Mouse (Mus musculus) kidney, embryonic 14.5 days (tissue): ENCODE measurements around the gene Efna5. TPM values are rescaled to one million over a fixed set of nuclear protein-coding genes. Genes with fewer than 3 reads are reported as not detected.

Experiments
- ATAC-seq: fragments of 200-750 bp; cut with Nextera tagmentation; 2 replicates; pipeline ENCODE4 v1.8.0; 2017; ENCODE audit warnings: moderate number of reproducible peaks, mild to moderate bottlenecking, moderate TSS enrichment, moderate library complexity; ENCODE audit not compliant: low FRiP score, low TSS enrichment
- H3K27ac ChIP-seq: fragments of 300-500 bp; sonication (generic); 2 replicates; pipeline ENCODE4 v1.5.1; 2014; ENCODE audit warnings: low read depth, mild to moderate bottlenecking, low read length, moderate library complexity, mixed read lengths
- H3K27me3 ChIP-seq: fragments of 300-500 bp; sonication (generic); 2 replicates; pipeline ENCODE4 v1.6.1; 2014; ENCODE audit warnings: mild to moderate bottlenecking, low read length; ENCODE audit not compliant: control insufficient read depth, insufficient read depth
- H3K36me3 ChIP-seq: fragments of 300-500 bp; sonication (generic); 2 replicates; pipeline ENCODE4 v1.6.1; 2014; ENCODE audit warnings: low read length, mixed read lengths; ENCODE audit not compliant: control insufficient read depth, insufficient read depth
- H3K4me1 ChIP-seq: fragments of 300-500 bp; sonication (generic); 2 replicates; pipeline ENCODE4 v1.6.1; 2014; ENCODE audit warnings: low read length, mixed read lengths; ENCODE audit not compliant: control insufficient read depth, insufficient read depth
- H3K4me2 ChIP-seq: fragments of 300-500 bp; sonication (generic); replicated peaks from 2 replicates; pipeline ENCODE4 v1.6.1; 2014; ENCODE audit warnings: low read depth, mild to moderate bottlenecking, low read length
- H3K4me3 ChIP-seq: fragments of 300-500 bp; sonication (generic); 2 replicates; pipeline ENCODE4 v1.5.1; 2014; ENCODE audit warnings: mild to moderate bottlenecking, low read length
- H3K9ac ChIP-seq: fragments of 300-500 bp; sonication (generic); 2 replicates; pipeline ENCODE4 v1.6.1; 2014; ENCODE audit warnings: low read depth, mild to moderate bottlenecking, low read length, moderate library complexity
- H3K9me3 ChIP-seq: fragments of 300-500 bp; sonication (generic); 2 replicates; pipeline ENCODE4 v1.6.1; 2016; ENCODE audit warnings: low read length; ENCODE audit not compliant: control insufficient read depth
- WGBS: fragments of 180-500 bp; shearing (Covaris S2); extraction: QIAGEN DNeasy Blood & Tissue Kit; methylation state at CpG from one replicate; pipeline ENCODE4 v1.1.7; 2014; 5-methylcytosine and 5-hydroxymethylcytosine counted together
- polyA plus RNA-seq: library from polyadenylated mRNA; unstranded; fragments of >200 nt; fragmentation: Nextera tagmentation; extraction: Ambion mirVana; gene quantifications from 2 replicates; pipeline ENCODE4 v1.2.1, GENCODE M21; 2014

Efna5 gene
- polyA plus RNA-seq, 1 experiment from 2014 or later = 36.4 TPM

GRCm38 (mm10) chr17:62614708-62615107, 266.4 kb downstream of the Efna5 start:
- Histone ChIP-seq H3K9me3 (no peaks in the 10 kb centered on the region), H3K36me3 (no peaks in the 10 kb centered on the region), H3K27me3 (no peaks in the 10 kb centered on the region), H3K4me3 (no peak overlapping the region), H3K9ac (no peak overlapping the region), H3K4me2 (no peak overlapping the region), H3K4me1 (no peaks in the 10 kb centered on the region; the same call in 1 of the 2 replicates), H3K27ac (no peak overlapping the region)
- WGBS = 57% methylated on average over 6 of the region's 6 CpGs
- ATAC-seq = no peak

- Histone ChIP-seq H3K4me1 (no peaks in the 10 kb centered on the region; the same call in 1 of the 2 replicates), H3K4me3 (no peak overlapping the region), H3K9me3 (no peaks in the 10 kb centered on the region), H3K27ac (no peak overlapping the region), H3K27me3 (no peaks in the 10 kb centered on the region), H3K36me3 (no peaks in the 10 kb centered on the region), H3K4me2 (no peak overlapping the region), H3K9ac (no peak overlapping the region)
- 54% methylated on average over 8 of the region's 8 CpGs for WGBS
- ATAC-seq = no peak
These were observed 266.9 kb downstream of the Efna5 start for GRCm38 (mm10) chr17:62614237-62614636.

DNA sequence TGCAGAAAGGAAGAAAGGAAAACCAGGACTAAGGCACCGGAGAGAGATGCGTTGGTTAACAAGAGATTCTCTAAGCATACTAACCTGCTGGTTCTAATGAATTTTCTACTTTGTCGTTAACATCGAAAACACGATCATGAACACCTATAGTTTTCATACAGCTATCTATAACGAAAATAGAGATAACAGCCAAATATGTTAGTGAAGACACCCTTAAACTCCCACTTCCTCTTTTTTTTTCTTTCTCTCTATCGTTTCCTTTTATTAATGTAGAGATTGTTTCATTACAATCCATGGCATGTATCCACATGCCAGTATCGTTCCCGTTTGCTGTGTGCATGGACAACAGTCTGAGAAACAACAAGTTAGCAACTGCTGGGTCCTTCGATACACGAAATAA, 267.9 kb downstream of the Efna5 start:
- H3K4me3 ChIP-seq = no peak overlapping the region
- no peaks in the 10 kb centered on the region for H3K36me3 ChIP-seq
- no peaks in the 10 kb centered on the region for H3K9me3 ChIP-seq
- no peak overlapping the region for H3K27ac ChIP-seq
- no peaks in the 10 kb centered on the region; the same call in 1 of the 2 replicates for H3K4me1 ChIP-seq
- WGBS = 94% methylated on average over 11 of the region's 11 CpGs
- no peaks in the 10 kb centered on the region for H3K27me3 ChIP-seq
- no peak overlapping the region for H3K9ac ChIP-seq
- ATAC-seq = no peak
- H3K4me2 ChIP-seq = no peak overlapping the region

DNA sequence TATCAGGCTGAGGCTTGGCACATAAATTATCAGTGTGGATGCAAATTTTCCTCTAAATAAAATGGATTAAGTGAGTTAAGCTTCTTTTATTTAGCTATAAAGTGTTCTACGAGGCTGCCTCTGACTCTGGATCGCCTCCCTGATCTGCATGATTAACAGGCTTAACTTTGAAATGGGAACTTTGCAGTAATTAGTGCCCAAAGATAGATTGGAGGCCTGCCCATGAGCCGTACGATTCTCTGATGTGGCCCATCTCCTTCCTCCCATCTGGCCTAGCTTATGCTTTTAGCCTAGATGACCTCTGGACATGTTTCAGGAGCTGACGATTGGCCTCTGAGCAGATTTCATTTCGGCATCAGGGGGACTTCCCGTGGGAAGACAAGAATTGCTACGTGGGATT, 273.0 kb downstream of the Efna5 start:
- Histone ChIP-seq H3K9me3 (no peaks in the 10 kb centered on the region), H3K4me1 (no peaks in the 10 kb centered on the region), H3K27me3 (no peaks in the 10 kb centered on the region), H3K9ac (no peak overlapping the region), H3K27ac (no peak overlapping the region), H3K4me2 (no peak overlapping the region), H3K36me3 (no peaks in the 10 kb centered on the region; the same call in 1 of the 2 replicates), H3K4me3 (no peak overlapping the region)
- ATAC-seq = no peak
- WGBS = 37% methylated on average over 8 of the region's 8 CpGs

GRCm38 (mm10) chr17:62607304-62607914, 273.7 kb downstream of the Efna5 start:
- 90% methylated on average over 18 of the region's 18 CpGs for WGBS
- Histone ChIP-seq H3K36me3 (no peaks in the 10 kb centered on the region; the same call in 1 of the 2 replicates), H3K27me3 (no peaks in the 10 kb centered on the region), H3K9ac (no peak overlapping the region), H3K27ac (no peak overlapping the region), H3K9me3 (no peaks in the 10 kb centered on the region), H3K4me2 (no peak overlapping the region), H3K4me1 (no peaks in the 10 kb centered on the region), H3K4me3 (no peak overlapping the region)
- ATAC-seq = no peak

GRCm38 (mm10) chr17:62606681-62607080, 274.4 kb downstream of the Efna5 start:
- Histone ChIP-seq H3K4me3 (no peak overlapping the region), H3K36me3 (no peaks in the 10 kb centered on the region; the same call in 1 of the 2 replicates), H3K4me2 (no peak overlapping the region), H3K4me1 (no peaks in the 10 kb centered on the region), H3K27me3 (no peaks in the 10 kb centered on the region), H3K27ac (no peak overlapping the region), H3K9me3 (no peaks in the 10 kb centered on the region), H3K9ac (no peak overlapping the region)
- 90% methylated on average over 6 of the region's 6 CpGs for WGBS
- ATAC-seq = no peak

DNA sequence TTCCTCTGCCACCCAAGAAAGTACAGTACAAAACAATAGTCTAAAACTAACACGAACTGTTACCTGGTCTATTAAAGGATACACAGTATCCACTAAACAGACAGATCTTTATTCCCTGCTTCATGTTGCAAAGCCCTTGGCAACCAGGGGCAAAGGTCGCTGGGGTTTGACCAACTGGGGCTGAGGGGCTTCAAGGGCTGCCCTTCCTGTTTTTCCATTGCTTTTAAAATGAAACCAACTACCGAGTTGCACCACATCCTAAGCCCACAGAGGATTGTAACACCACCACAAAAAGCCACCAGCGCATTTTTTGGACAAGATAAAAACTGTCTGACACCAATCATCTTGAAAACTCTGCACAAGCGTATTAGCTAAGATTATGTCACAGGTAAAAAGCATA, 276.8 kb downstream of the Efna5 start:
- ATAC-seq = no peak
- 69% methylated on average over 5 of the region's 5 CpGs for WGBS
- H3K36me3 ChIP-seq = no peaks in the 10 kb centered on the region; the same call in 1 of the 2 replicates

DNA sequence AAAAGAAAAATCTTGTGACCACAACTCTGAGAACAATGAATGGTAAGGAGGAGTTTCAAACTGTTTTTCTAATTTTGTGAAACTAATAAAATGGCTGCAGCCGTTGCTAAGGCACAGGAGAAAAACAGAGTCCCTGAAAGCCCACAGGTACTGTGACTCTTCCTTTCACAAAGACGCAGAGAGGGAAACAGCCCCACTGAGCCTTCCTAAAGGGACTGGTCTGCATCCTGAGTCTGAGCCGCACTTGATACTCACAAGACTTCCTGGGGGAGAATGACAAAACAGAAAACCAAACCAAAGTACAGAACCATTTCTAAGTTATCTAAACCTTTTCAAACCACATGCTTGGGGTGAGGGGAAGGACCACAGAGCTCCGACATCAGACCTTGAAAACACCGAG, 277.5 kb downstream of the Efna5 start:
- Histone ChIP-seq H3K9me3 (no peaks in the 10 kb centered on the region), H3K4me3 (no peak overlapping the region), H3K4me2 (no peak overlapping the region), H3K9ac (no peak overlapping the region), H3K27me3 (no peaks in the 10 kb centered on the region), H3K36me3 (no peaks in the 10 kb centered on the region; the same call in 1 of the 2 replicates), H3K4me1 (no peaks in the 10 kb centered on the region), H3K27ac (no peak overlapping the region)
- no peak for ATAC-seq
- WGBS = 65% methylated on average over 5 of the region's 5 CpGs

More for the DNA sequence above, 276.8 kb downstream of the Efna5 start:
- no peak overlapping the region for H3K4me2 ChIP-seq
- no peaks in the 10 kb centered on the region for H3K27me3 ChIP-seq
- H3K4me3 ChIP-seq = no peak overlapping the region
- H3K9me3 ChIP-seq = no peaks in the 10 kb centered on the region
- no peak overlapping the region for H3K9ac ChIP-seq
- no peaks in the 10 kb centered on the region for H3K4me1 ChIP-seq
- H3K27ac ChIP-seq = no peak overlapping the region

DNA sequence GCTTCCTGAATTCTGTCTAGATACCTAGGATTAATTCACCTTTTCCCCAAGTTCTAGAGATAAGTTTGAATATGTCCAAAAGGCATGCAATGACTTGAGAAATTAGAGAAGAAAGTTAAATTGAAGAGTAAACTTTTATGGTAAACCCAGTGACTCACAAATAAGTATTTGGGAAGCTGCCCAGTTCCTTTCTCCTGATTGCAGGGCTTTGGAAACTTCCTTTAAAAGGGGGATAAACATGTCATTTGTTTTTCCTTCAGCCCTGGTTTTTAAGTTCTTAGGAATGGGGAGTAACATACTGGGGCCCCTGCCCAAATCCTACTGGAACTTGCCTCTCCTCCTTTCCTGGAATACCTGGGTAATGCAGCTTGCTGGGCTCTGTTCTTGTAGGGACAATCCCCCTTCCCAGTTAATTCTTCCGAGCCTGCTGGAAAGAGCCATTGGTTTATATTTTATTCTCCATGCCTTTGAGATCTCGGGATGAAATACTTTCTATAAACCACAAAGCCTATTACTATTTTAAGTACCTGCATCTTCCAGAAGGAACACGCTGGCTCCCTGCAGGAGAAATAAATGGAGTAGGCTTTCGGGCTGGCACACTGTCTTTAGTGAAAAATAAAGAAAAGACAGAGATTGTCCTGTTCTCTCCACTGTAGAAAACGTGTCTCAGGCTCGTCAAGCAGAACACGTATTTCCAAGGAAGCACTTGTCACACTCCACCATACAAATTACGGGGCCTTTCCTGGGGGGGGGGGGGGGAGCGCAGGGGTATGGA, 282.2 kb downstream of the Efna5 start:
- WGBS = 69% methylated on average over 9 of the region's 9 CpGs

More for the DNA sequence above, 282.2 kb downstream of the Efna5 start:
- Histone ChIP-seq H3K27ac (no peak overlapping the region), H3K4me1 (no peaks in the 10 kb centered on the region), H3K27me3 (no peaks in the 10 kb centered on the region), H3K9ac (no peak overlapping the region), H3K4me2 (no peak overlapping the region), H3K4me3 (no peak overlapping the region), H3K36me3 (no peaks in the 10 kb centered on the region), H3K9me3 (no peaks in the 10 kb centered on the region)
- ATAC-seq = no peak
